Mouse (Mus musculus) embryo, embryonic 9.5 days (tissue): ENCODE results near the gene Syf2.

Experiments used
- DNase-seq: peaks from one replicate; pipeline ENCODE4 v3.0.0-alpha.2; 2017; ENCODE audit errors: extremely low spot score

Syf2 gene

DNA sequence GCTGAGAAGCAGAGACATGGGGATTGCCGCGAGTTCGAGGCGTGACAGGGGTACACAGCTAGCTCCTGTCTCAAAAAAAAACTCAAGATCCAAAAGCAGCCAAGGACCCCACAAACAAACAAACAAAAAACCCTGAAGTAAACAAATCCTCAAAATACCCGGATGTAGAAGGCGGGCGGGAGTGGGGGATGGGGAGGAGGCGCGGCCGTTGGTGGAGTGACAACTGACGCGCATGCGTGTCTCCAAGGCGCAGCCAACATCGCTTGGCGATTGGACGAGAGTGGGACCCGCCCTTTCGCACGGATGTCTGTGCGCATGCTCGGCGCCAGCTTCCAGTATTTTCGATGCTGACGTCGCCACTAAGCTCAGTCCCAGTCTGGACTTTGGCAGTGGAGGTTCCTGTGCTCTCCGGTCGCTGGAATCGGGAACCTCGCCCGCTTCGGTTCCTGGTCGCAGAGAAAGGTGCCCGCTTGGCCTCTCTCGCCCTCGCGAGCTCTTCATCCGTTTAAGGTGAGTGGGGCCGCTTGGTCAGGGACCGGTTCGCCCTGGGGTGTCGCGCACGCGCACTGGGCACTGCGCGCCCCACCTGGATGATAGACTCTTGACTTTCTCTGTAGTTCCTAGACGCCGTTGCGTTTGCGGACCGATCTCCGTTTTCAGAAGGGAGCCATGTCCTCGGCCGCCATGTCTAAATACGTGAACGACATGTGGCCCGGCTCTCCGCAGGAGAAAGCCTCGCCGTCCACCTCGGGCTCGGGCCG, 7.3 kb upstream of the Syf2 start, which contains the start of gene Rsrp1:
Gene Rsrp1, plus strand, starts transcription at position 335 of the 761 bp plus-strand sequence.
- DNase-seq = peak; percentile 96

- DNase-seq = peak; percentile 47
Observed at GRCm38 (mm10) chr4:134924019-134924741, 6.5 kb upstream of the Syf2 start.

DNA sequence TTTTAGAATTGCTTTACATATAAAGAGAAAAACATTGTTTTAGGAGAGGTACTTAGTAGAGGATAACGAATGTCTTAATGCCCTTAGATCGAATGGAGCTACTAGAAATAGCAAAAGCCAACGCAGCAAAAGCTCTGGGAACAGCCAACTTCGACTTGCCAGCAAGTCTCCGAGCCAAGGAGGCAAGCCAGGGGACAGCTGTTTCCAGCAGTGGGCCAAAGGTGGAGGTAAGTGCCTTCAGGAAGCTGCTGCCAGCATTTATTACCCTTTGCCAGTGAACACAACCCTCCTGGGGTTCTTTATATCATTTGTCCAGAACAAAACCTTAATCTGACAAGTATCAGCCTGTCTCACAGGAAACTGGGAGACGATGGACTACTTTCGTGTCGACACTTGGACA, 5.5 kb upstream of the Syf2 start:
- no peak for DNase-seq

DNA sequence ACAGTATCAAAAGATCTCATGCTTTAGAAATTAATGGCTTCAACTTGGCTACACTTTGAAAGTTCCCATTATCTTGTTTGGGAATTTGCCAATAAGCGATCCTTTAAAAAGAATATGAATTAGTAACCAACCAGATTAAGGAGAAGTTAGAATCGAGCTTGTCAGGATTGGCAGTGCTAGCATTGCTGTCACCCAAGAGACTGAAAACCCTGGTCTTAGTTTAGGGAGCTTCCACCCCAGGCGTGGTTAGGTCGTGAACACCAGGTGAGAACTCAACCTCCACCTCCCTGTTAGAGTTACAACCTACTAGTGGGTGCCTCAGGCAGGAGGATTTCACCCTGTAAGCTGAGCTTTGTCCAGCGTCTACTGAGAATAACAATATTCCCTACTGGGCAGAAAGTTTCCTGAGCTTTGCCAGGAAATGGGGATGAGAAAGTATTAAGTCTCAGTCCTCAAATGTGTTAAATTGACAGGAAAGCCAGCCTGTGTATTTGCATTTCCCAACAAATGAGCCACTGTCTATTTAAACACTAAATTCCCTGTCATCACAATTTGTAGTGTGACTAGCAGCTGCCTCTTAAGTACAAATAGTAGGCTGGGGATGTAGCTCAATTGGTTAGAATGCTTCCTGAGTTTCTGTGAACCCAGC, 2.8 kb upstream of the Syf2 start:
- DNase-seq = no peak

- DNase-seq = no peak
Observed at GRCm38 (mm10) chr4:134928464-134928836, 2.2 kb upstream of the Syf2 start.

GRCm38 (mm10) chr4:134929536-134929935, 1.2 kb upstream of the Syf2 start:
- no peak for DNase-seq

DNA sequence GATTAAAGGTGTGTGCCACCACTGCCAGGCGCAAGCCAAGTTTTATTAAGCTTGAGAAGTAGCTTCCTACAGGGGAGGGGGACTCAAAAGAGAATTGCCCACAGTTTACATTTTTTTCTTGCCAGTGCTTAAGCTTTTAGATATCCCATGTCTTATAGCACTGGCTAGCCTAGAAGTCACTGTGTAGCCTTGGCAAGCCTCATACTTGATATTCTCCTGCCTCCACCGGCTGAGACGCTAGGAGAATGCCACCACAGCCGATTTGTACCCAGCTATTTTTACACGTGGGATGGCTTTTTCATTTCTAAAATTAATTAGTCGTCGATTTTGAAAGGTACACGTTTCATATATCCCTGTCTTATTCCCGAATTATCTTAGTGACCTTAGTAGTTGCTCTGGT, 508 bp upstream of the Syf2 start:
- no peak for DNase-seq

DNA sequence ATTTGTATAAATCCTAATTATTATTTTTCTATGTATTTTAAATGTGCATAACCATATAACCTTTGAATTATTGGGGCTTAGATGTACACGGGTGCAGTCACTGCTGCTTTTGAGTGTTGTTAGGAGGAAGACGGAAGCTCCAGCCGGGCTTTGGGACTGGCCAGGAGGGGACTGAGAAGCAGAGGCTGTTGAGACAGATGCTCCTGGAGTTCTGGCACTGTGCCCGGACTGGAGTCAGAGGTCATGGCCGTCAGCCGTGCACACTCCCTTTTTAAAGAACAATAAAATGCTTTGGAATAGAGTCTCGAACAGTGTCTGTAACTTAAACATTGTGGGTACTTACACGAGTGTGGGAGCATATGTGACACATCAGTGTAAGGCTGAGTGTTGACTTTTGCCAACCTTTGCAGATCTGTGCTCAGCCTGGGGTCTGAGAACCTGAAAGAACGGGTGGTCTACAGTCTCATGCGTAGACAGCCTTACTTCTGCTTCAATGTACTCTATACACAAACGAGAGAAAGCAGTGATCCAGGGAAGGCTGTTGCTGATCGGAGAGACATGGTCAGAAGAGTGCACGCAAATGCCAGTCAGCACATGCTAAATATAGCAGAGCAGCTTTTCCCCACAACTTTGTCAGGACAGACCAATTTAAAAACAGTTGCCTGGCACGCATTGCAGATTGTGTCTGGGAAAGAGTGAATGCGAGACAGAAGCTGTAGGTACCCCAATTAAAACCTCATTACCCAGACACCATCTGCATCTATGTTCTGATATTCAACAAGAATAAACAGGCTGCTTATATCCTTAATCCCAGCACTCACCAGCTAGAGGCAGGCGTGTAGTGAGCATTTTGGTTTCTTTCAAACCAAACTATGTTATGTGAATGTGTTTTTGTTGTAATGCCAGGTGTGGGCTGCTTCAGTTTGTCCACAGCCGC, 6.8 kb downstream of the Syf2 start:
- no peak for DNase-seq

DNA sequence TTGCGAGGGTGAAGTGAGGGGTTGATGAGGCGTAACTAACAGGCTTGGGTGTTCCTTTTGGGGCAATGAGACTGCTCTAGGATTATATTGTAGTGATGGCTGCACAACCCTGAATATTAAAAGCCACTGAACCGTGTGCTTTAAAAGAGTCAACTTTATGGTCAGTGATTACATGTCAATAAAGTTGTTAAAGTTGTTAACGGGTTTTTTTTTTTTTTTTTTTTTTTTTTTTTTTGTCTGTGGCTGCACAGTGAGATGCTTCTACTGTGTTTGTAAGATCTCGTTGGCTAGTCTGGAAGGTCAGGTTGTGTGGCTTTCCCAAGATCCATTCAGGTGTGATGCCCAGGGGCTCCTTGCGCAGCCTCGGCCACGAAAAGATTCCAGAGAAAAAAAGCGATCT, 9.2 kb downstream of the Syf2 start:
- DNase-seq = no peak

DNA sequence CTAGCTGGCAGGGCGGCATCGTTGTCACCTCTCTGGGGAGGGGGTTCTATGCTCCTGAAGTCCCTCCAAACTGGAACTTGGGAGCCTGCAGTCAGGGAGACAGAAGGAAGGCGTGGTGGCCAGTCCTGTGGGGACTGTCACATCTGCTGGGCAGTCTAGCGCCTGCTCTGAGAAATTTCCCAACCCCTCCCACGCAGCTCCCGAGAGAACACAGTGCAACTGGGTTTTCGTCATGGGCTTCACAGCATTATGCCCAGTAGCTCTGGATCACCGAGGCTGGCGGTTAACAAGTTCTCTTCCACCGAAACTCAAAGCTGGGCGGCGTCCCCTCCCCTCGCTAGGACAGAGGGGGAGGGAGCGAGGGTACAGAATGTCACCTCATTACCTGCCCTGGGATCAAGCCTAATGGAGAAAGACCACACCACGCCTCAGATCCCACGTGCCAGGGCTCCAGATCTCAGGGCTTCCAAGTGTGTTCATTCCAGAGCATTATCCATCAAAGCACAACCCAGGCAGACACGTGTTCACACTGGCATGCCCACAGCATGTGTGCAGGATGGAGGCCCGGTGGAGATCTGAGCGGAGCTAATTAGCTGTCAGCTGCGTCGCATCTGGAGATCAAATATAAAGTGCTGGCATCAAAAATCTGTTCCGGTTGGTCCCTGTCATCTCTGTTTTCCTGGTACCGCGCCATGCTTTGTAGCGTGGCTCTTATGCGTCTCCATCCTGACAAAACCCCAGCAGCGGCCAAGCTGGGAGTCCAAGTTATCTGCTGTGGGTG, 13.2 kb downstream of the Syf2 start:
- DNase-seq = no peak

DNA sequence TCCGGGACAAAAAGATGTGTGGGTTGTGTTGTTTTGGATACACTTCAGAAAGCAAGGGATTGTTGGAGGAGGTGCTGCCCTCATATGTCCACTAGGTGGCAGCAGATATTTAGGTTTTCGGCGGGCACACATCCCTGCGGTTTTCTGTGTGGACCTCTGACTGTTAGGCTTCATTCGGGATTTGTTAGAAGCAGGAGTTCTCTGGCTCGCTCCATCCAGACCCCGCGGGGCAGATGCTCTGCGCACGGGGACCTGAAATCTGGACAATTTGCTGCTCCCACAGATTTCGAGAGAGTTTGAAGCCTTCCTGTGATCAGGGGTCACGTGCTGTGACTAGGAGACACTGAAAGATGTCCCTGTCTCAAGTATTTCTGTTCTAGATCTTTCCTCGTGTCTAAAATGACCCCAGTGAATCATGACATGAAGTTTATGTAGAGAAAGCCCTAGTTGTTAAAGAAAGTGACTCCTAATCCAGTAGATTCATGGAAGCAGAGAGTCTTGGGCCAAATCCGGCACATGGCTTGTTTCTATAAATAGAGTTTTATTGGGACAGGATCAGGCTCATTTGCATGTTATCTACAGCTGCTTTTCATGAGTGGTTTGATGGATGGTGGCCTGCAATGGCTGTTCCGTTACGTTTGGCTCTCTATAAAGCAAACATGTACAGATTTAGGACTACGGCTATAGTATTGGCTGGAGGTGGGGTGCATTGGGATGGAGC, 15.5 kb downstream of the Syf2 start:
- DNase-seq = peak; percentile 83

- DNase-seq = peak; percentile 50
Observed at GRCm38 (mm10) chr4:134950518-134951091, 19.9 kb downstream of the Syf2 start.

DNA sequence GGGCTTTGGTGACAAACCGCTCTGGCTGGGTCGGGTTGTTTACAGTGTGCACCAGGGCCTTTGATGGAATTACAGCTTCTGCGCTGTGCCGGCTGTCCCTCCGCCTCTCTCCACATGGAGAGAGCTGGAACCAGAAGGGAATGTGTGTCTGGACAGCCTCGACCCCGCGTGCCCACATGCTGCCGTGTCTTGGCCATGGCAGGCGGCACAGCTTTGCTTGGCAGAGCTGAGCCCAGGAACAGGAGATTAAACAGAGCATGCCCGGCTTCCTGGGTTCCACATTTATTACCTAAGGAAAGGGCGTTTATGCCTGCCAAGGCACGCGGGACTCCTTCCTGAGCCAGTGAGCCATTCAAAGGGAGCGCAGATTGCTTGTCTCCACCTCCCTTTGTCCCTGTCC, 23.8 kb downstream of the Syf2 start:
- DNase-seq = no peak

DNA sequence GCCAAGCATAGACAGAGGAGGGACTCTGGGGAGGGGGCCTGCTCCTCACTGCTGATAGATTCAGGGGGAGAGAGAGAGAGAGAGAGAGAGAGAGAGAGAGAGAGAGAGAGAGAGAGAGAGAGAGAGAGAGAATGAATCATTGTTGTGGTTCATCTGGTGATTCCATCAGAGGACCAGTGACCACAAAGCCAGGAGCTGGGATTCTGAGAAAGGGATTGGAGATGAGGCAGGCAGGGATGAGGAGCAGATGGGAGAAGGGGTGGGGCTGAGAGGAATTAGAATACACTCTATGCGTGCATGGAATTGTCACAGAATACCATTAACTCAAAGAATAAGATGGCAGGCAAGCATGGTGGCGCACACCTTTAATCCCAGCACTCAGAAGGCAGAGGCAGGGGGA, 24.5 kb downstream of the Syf2 start:
- DNase-seq = no peak

GRCm38 (mm10) chr4:134955845-134956244, 25.1 kb downstream of the Syf2 start:
- DNase-seq = no peak

DNA sequence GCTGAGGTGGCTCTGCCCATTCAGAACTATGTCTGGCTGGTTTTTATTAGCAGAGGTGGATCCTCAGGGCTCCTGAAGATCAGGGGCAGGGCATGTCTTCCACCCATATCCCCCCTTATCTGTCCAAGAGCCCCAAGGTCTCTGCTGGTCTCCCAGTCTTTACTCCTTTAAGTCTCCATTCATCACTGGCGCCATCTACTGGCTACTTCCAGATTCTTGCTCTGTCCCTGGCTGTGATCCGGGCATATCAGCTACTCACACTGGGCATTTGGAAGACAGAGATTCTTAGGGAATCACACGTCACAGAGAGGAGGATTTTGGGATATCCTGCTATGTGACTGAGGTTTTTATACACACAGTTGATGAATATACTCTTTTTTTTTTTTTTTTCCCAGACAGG, 25.6 kb downstream of the Syf2 start:
- peak; percentile 49 for DNase-seq

DNA sequence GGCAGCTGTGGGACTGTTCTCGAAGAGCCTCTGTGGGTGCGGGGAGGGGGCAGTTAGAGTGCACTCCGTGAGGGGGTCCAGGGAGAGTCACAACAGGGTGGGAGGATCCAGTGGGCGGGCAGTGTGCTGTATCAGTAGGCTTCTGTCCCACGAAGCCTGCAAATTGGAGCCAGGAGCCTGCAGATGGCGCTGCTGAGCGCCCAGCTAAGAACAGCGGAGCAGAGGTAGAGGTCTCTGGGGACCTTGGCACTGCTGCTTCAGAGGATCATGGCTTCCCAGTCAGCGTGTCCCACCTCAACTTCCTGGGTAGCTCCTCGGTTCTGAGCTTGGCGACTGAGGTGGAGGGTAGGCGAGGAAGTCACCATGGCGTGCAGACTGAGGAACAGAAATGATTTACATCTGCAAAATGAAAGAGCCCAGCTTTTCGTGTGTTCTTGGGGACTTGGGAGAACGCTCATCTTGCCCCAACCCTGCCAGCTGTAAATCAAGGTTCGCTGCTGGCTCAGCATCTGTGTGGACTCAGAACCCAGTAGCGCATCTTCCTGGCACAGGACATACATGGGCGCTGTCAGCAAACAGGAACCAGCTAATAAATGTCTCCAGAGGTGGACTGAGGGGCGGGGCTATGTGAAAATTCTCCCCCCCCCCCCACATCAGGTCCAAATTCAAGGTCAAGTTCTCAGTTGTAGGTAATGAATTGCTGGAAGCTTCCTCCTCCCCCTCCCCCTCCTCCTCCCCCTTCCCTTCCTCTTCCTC, 32.5 kb downstream of the Syf2 start:
- peak; percentile 65 for DNase-seq

DNA sequence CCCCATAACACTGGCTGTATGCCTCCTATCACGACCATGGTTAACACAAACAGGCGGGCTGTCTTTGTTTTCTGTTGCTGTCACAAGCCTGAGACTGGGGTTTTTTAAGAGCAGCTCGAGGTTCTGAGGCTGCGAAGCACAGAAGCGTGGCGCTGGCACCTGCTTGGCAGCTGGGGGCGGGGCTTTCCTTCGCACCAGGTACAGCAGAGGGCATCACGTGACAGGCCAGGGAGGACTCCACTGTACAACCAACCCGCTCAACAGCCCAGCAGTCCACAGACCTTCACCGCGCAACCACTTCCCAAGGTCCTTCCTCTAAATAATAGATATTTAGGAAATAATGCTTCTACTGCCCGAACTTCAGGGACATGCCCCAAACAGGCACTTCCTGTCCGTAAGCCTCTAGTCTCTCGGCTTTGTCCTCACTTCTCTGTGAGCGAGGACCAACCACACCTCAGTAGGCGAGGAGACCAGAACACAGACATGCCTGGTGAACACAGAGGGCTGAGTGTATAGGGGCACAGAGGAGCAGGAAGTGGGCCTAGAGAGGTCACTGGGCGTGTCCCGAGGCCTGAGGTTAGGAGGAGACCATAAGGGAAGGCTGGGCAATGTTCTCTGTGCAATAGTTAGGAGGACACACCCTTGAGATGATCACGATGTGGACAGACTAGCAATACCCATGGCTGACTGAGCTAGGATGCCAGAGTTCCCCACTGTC, 37.3 kb downstream of the Syf2 start:
- DNase-seq = no peak

DNA sequence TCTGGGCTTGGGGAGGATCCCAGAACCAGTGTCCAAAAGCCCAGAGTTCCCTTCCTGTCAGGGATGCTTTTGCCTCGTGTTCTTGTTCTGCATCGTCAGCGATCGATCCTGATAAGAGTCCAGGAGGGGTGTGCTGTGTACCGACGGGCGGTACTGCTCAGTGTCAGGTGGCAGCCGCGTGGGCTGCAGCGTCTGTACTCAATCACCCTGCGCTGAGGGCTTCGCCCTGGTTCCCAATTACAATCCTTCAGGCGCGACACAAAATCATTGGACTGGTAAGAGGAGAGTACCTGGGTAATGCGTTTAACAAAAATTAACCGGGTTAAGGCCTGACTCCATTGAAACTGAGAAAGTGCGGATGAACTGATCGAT, 37.9 kb downstream of the Syf2 start:
- DNase-seq = no peak
